In the genomic region with DNA sequence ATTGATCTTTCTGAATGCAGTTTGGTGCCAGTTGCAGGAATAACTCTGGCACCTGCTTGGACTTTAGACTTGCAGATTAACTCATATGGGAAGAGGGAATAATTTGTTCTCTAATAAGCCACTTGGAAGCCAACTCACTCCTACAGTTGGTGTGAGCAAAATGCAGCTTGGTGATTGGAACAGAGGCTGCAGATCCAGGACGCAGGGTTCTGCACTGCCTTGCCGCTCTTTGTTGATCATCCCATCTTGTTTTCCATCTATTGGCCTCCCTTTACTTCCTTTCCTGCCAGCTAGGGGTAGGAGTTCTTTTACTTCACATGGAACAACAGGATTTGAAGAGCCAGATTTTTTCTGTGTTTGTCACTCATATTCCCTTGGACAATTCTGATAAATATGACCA, we compare ENCODE assay signal across 10 mouse cellular contexts.
"Had no signal": no experiment of that assay in that cellular context is flagged by ENCODE, and none has a peak within 500 bp of the region (broad histone marks: within the 10 kb centered on the region; RNA-seq: fewer than 3 reads in every experiment).

No protein-coding gene starts in this region.

- DNase-seq: kidney, adult 18-20 months; kidney, adult 9 months; kidney, postnatal 14 days; kidney, postnatal 4 days; left cerebral cortex, postnatal 4 days; liver, postnatal 0 days; lung, embryonic 14.5 days; retina, postnatal 1 day; right cerebral cortex, postnatal 4 days; thymus, postnatal 25 days had no signal
